Mouse (Mus musculus) limb, embryonic 11.5 days (tissue): ENCODE results near the gene Zc3h12b. TPM values are rescaled to one million over a fixed set of nuclear protein-coding genes. Genes with fewer than 3 reads are reported as not detected.

Experiments
- ATAC-seq: fragments of 200-750 bp; cut with Nextera tagmentation; 2 replicates; pipeline ENCODE4 v1.8.0; 2017; ENCODE audit warnings: low read depth; ENCODE audit not compliant: insufficient number of reproducible peaks, low FRiP score, low TSS enrichment
- DNase-seq: peaks from one replicate; pipeline ENCODE4 v3.0.0-alpha.2; 2015; ENCODE audit warnings: low spot score
- H3K27ac ChIP-seq: fragments of 300-500 bp; sonication (generic); replicated peaks from 2 replicates; pipeline ENCODE4 v1.5.1; 2014; ENCODE audit warnings: low read depth, mild to moderate bottlenecking, low read length
- H3K27me3 ChIP-seq: fragments of 300-500 bp; sonication (generic); 2 replicates; pipeline ENCODE4 v1.6.1; 2014; ENCODE audit warnings: mild to moderate bottlenecking, low read length, mixed read lengths; ENCODE audit not compliant: control insufficient read depth, insufficient read depth
- H3K36me3 ChIP-seq: fragments of 300-500 bp; sonication (generic); 2 replicates; pipeline ENCODE4 v1.6.1; 2014; ENCODE audit warnings: mild to moderate bottlenecking, low read length, moderate library complexity, mixed read lengths; ENCODE audit not compliant: control insufficient read depth, insufficient read depth
- H3K4me1 ChIP-seq: fragments of 300-500 bp; sonication (generic); 2 replicates; pipeline ENCODE4 v1.6.1; 2014; ENCODE audit warnings: low read length, mixed read lengths; ENCODE audit not compliant: control insufficient read depth, insufficient read depth
- H3K4me2 ChIP-seq: fragments of 300-500 bp; sonication (generic); 2 replicates; pipeline ENCODE4 v1.6.1; 2014; ENCODE audit warnings: low read depth, mild to moderate bottlenecking, moderate library complexity; ENCODE audit not compliant: severe bottlenecking
- H3K4me3 ChIP-seq: fragments of 300-500 bp; sonication (generic); 2 replicates; pipeline ENCODE4 v1.5.1; 2014; ENCODE audit warnings: low read depth, low read length
- H3K9ac ChIP-seq: fragments of 300-500 bp; sonication (generic); 2 replicates; pipeline ENCODE4 v1.6.1; 2014; ENCODE audit warnings: mild to moderate bottlenecking, low read length
- H3K9me3 ChIP-seq: fragments of 300-500 bp; sonication (generic); 2 replicates; pipeline ENCODE4 v1.6.1; 2016; ENCODE audit warnings: low read length; ENCODE audit not compliant: control insufficient read depth
- WGBS: fragments of 180-500 bp; shearing (Covaris S2); extraction: QIAGEN DNeasy Blood & Tissue Kit; methylation state at CpG from one replicate; pipeline ENCODE4 v1.1.7; 2014; 5-methylcytosine and 5-hydroxymethylcytosine counted together
- polyA plus RNA-seq: library from polyadenylated mRNA; unstranded; fragments of >200 nt; fragmentation: Nextera tagmentation; extraction: Ambion mirVana; gene quantifications from 2 replicates; pipeline ENCODE4 v1.2.1, GENCODE M21; 2014

The Zc3h12b gene
- polyA plus RNA-seq: 3.4 and 4.9 TPM in 2 replicates

- no peaks in the 10 kb centered on the region for H3K4me1 ChIP-seq
- peak; percentile 99 for ATAC-seq
- H3K4me2 ChIP-seq: peak within 1 kb of the TSS; percentile 45
- peak within 1 kb of the TSS; percentile 39 for H3K4me3 ChIP-seq
- peak within 1 kb of the TSS; percentile 37 for H3K9ac ChIP-seq
- DNase-seq: peak; percentile 81
- 0 out of 2 replicates have a peak within 1 kb of the TSS, but pooled peaks have one; percentile 36 for H3K27ac ChIP-seq
- H3K36me3 ChIP-seq: no peaks in the 10 kb centered on the region
- no peaks in the 10 kb centered on the region for H3K9me3 ChIP-seq
- no peaks in the 10 kb centered on the region for H3K27me3 ChIP-seq
- 18% methylated on average over 37 of the region's 46 CpGs for WGBS
Observed at GRCm38 (mm10) chrX:95711227-95712111, at the start of gene Zc3h12b. TSS of gene Zc3h12b (plus strand) at chrX:95711678.

- no peak for DNase-seq
- WGBS: 93% methylated on average over 1 of the region's 1 CpGs
Observed at GRCm38 (mm10) chrX:95682206-95682605, 29.3 kb upstream of the Zc3h12b start.

GRCm38 (mm10) chrX:95687119-95687518 is 24.4 kb upstream of the Zc3h12b start:
- H3K27ac ChIP-seq: no peak overlapping the region
- H3K36me3 ChIP-seq: no peaks in the 10 kb centered on the region
- H3K9me3 ChIP-seq: no peaks in the 10 kb centered on the region
- no peak overlapping the region for H3K4me2 ChIP-seq
- no peak overlapping the region for H3K9ac ChIP-seq
- no peaks in the 10 kb centered on the region for H3K27me3 ChIP-seq
- ATAC-seq (no peak), DNase-seq (no peak)
- H3K4me3 ChIP-seq: no peak overlapping the region
- WGBS: 60% methylated on average over 1 of the region's 1 CpGs
- H3K4me1 ChIP-seq: no peaks in the 10 kb centered on the region

More at GRCm38 (mm10) chrX:95682206-95682605, 29.3 kb upstream of the Zc3h12b start:
- Histone ChIP-seq H3K9me3 (no peaks in the 10 kb centered on the region), H3K4me3 (no peak overlapping the region), H3K4me2 (no peak overlapping the region), H3K36me3 (no peaks in the 10 kb centered on the region), H3K4me1 (no peaks in the 10 kb centered on the region), H3K27ac (no peak overlapping the region), H3K27me3 (no peaks in the 10 kb centered on the region), H3K9ac (no peak overlapping the region)
- no peak for ATAC-seq

- 30% methylated on average over 2 of the region's 2 CpGs for WGBS
- H3K4me1 ChIP-seq: no peaks in the 10 kb centered on the region
- no peak overlapping the region for H3K9ac ChIP-seq
- H3K36me3 ChIP-seq: no peaks in the 10 kb centered on the region
- no peaks in the 10 kb centered on the region for H3K9me3 ChIP-seq
- no peak overlapping the region for H3K4me2 ChIP-seq
- DNase-seq: no peak
- no peak overlapping the region for H3K27ac ChIP-seq
- H3K27me3 ChIP-seq: no peaks in the 10 kb centered on the region
- ATAC-seq: no peak
- no peak overlapping the region for H3K4me3 ChIP-seq
Observed at GRCm38 (mm10) chrX:95738253-95738652, 26.8 kb downstream of the Zc3h12b start.

- Histone ChIP-seq H3K4me1 (no peaks in the 10 kb centered on the region), H3K9me3 (no peaks in the 10 kb centered on the region), H3K27me3 (no peaks in the 10 kb centered on the region), H3K36me3 (no peaks in the 10 kb centered on the region), H3K9ac (no peak overlapping the region), H3K4me3 (no peak overlapping the region), H3K27ac (no peak overlapping the region), H3K4me2 (no peak overlapping the region)
- DNase-seq (no peak), ATAC-seq (no peak)
- 94% methylated on average over 3 of the region's 3 CpGs for WGBS
Observed at GRCm38 (mm10) chrX:95795881-95796280, 84.4 kb downstream of the Zc3h12b start.

- no peaks in the 10 kb centered on the region for H3K36me3 ChIP-seq
- DNase-seq (no peak), ATAC-seq (no peak)
- no peak overlapping the region for H3K4me3 ChIP-seq
- H3K27ac ChIP-seq: no peak overlapping the region
- no peaks in the 10 kb centered on the region for H3K4me1 ChIP-seq
- H3K4me2 ChIP-seq: no peak overlapping the region
- WGBS: 78% methylated on average over 1 of the region's 1 CpGs
- H3K27me3 ChIP-seq: no peaks in the 10 kb centered on the region
- H3K9ac ChIP-seq: no peak overlapping the region
- H3K9me3 ChIP-seq: no peaks in the 10 kb centered on the region
Observed at GRCm38 (mm10) chrX:95801790-95802189, 90.3 kb downstream of the Zc3h12b start.

- H3K4me1 ChIP-seq: no peaks in the 10 kb centered on the region
Observed at GRCm38 (mm10) chrX:95852806-95853205, 141.3 kb downstream of the Zc3h12b start.

GRCm38 (mm10) chrX:95881111-95881510 is 169.6 kb downstream of the Zc3h12b start:
- H3K9ac ChIP-seq: no peak overlapping the region
- no peak overlapping the region for H3K4me2 ChIP-seq
- ATAC-seq (no peak), DNase-seq (no peak)
- no peaks in the 10 kb centered on the region for H3K36me3 ChIP-seq
- no peak overlapping the region for H3K4me3 ChIP-seq
- no peak overlapping the region for H3K27ac ChIP-seq
- H3K9me3 ChIP-seq: no peaks in the 10 kb centered on the region
- H3K27me3 ChIP-seq: no peaks in the 10 kb centered on the region
- H3K4me1 ChIP-seq: no peaks in the 10 kb centered on the region

More at GRCm38 (mm10) chrX:95852806-95853205, 141.3 kb downstream of the Zc3h12b start:
- no peaks in the 10 kb centered on the region for H3K9me3 ChIP-seq
- H3K4me3 ChIP-seq: no peak overlapping the region
- H3K36me3 ChIP-seq: no peaks in the 10 kb centered on the region
- ATAC-seq (no peak), DNase-seq (no peak)
- no peak overlapping the region for H3K9ac ChIP-seq
- WGBS: 75% methylated on average over 10 of the region's 14 CpGs
- H3K27me3 ChIP-seq: no peaks in the 10 kb centered on the region
- H3K27ac ChIP-seq: no peak overlapping the region
- H3K4me2 ChIP-seq: no peak overlapping the region
